Mouse (Mus musculus) ES-Bruce4 (cell line): ENCODE measurements around the gene Spred3.

Source experiments
- CTCF ChIP-seq: IDR thresholded peaks from one replicate; pipeline ENCODE4 v1.8.1; 2011; ENCODE audit warnings: low read depth, low read length
- EP300 ChIP-seq: IDR thresholded peaks from 2 replicates; pipeline ENCODE4 v1.6.1; 2011; ENCODE audit warnings: low read depth, low read length; ENCODE audit not compliant: insufficient read depth
- POLR2A ChIP-seq: IDR thresholded peaks from one replicate; pipeline ENCODE4 v1.8.1; 2011; ENCODE audit warnings: low read length; ENCODE audit not compliant: insufficient read depth

DNA sequence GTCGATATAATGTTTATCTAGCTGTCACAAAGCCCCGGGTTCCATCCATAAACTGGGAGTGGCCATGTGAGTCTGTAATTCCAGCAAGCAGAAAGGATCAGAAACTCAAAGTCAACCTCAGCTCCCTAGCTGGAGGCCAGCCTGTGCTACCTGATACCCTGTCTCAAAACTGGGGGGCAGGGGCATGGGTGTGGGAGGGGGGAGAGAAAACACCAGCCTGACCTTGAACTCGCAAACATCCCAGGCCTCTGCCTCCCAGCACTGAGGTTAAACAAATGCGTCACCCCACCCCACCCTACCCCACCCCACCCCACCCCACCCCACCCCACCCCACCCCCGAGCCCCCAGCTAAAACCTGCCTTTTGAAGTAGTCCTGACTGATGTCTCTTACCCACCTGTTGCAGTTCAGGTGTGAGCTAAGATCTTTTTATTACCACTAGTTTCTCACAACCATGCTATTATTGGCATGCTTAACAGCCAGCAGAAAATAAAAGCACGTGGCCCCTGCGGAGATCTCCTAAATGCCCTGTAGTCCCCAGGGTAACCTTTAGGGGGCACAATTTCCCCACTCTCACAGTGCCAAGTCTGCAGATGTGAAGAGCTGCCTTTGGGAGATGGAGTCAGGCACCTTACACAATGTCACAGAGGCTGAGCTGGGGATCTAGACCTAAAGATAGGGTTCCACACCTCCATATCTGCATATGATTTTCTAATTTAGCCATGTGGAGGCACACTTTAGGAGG is 43.9 kb downstream of the Spred3 start:
- TF ChIP-seq CTCF (peak; percentile 74), POLR2A (no peak), EP300 (peak; percentile 90)
